Mouse (Mus musculus) kidney, postnatal 0 days (tissue): ENCODE measurements around the gene Ggps1. TPM values are rescaled to one million over a fixed set of nuclear protein-coding genes. Genes with fewer than 3 reads are reported as not detected.
A peak's percentile ranks its signal among the peaks of the same experiment; 100 is the strongest.

Experiments used
- ATAC-seq: fragments of 200-750 bp; cut with Nextera tagmentation; replicated peaks from 2 replicates; pipeline ENCODE4 v1.8.0; 2017; ENCODE audit warnings: low read depth, moderate number of reproducible peaks, moderate TSS enrichment, moderate library complexity; ENCODE audit not compliant: low FRiP score
- DNase-seq: peaks from one replicate; pipeline ENCODE4 v3.0.0-alpha.2; 2016; ENCODE audit warnings: low spot score
- H3K27ac ChIP-seq: fragments of 300-500 bp; sonication (generic); 2 replicates; pipeline ENCODE4 v1.5.1; 2014; ENCODE audit warnings: mild to moderate bottlenecking
- H3K27me3 ChIP-seq: fragments of 300-500 bp; sonication (generic); 2 replicates; pipeline ENCODE4 v1.6.1; 2014; ENCODE audit warnings: low read length, mixed read lengths; ENCODE audit not compliant: insufficient read depth
- H3K36me3 ChIP-seq: fragments of 300-500 bp; sonication (generic); 2 replicates; pipeline ENCODE4 v1.6.1; 2014; ENCODE audit warnings: low read length, mixed read lengths; ENCODE audit not compliant: insufficient read depth
- H3K4me1 ChIP-seq: fragments of 300-500 bp; sonication (generic); replicated peaks from 2 replicates; pipeline ENCODE4 v1.6.1; 2014; ENCODE audit warnings: antibody characterized with exemption, low read length, mixed read lengths; ENCODE audit not compliant: insufficient read depth
- H3K4me2 ChIP-seq: fragments of 300-500 bp; sonication (generic); 2 replicates; pipeline ENCODE4 v1.6.1; 2014; ENCODE audit warnings: mild to moderate bottlenecking, low read length, moderate library complexity, mixed read lengths
- H3K4me3 ChIP-seq: fragments of 300-500 bp; sonication (generic); replicated peaks from 2 replicates; pipeline ENCODE4 v1.5.1; 2014; ENCODE audit warnings: low read depth, low read length
- H3K9ac ChIP-seq: fragments of 300-500 bp; sonication (generic); 2 replicates; pipeline ENCODE4 v1.6.1; 2014; ENCODE audit warnings: low read depth, low read length
- H3K9me3 ChIP-seq: fragments of 300-500 bp; sonication (generic); replicated peaks from 2 replicates; pipeline ENCODE4 v1.6.1; 2016; ENCODE audit warnings: low read length, inconsistent platforms, mixed read lengths
- CTCF ChIP-seq: IDR thresholded peaks from 2 replicates; pipeline ENCODE4 v1.5.1; 2016; ENCODE audit warnings: antibody characterized with exemption, low read depth, mild to moderate bottlenecking, moderate library complexity
- WGBS: fragments of 180-500 bp; shearing (Covaris S2); extraction: QIAGEN DNeasy Blood & Tissue Kit; methylation state at CpG from one replicate; pipeline ENCODE4 v1.1.7; 2014; 5-methylcytosine and 5-hydroxymethylcytosine counted together
- polyA plus RNA-seq: library from polyadenylated mRNA; unstranded; fragments of >200 nt; fragmentation: Nextera tagmentation; extraction: Ambion mirVana; gene quantifications from 2 replicates; pipeline ENCODE4 v1.2.1, GENCODE M21; 2015

Gene Ggps1
- polyA plus RNA-seq: 48.0 TPM in 2 replicates

DNA sequence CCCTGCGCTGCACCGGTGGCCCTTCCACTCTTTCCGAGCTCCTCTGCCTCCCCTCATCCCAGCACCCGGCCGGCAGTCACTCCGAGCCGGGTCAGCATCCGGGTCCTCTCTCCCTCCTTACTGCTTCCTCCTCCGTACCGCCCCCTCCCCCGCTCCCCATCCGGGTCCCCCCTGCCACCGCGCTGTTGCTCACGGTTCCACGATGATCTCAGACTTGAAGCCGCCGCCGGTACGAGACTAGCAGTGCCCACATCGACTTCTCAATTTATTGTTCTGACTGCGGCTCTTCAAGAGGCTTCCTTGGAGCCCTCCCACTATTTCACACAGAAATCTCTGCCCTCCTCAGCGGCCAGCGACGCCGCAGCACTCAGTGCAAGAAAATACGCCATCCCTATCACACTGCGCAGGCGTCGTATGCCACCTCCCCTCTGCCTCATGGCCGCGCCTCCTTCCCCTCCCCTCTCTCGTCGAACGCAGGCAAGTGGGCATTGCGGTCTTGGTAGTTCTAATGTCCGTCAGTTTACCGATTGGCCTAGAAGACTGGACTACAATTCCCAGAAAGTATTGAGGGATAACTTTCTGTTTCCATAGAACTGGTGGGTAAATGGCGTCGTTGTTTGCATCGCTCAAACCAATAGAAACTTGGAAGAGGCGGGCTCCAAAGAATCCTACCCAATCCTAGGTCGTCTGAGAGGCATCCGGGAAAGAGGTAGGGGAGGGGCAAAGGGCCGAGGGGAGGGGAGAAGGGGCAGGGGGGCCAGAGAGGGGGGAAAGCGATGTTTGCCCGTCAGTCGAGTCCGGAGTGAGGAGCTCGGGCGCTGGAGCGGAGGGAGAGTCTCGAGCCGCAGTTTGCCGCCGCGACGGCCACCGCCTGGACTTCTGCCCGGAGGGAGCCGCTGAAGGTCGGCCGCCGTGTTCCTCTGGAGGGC lies at the start of gene Ggps1, which contains the start of gene Arid4b:
Gene Ggps1, minus strand, starts transcription at position 476 of the 929 bp plus-strand sequence.
Gene Arid4b, plus strand, starts transcription at position 220 of the 929 bp plus-strand sequence.
- TF ChIP-seq CTCF: no peak
- DNase-seq (peak; percentile 100), ATAC-seq (peak; percentile 98)
- H3K36me3 ChIP-seq: no peaks in the 10 kb centered on the region
- no peaks in the 10 kb centered on the region for H3K27me3 ChIP-seq
- peaks cover 5% of the 10 kb centered on the region; the same call in 1 of the 2 replicates for H3K4me1 ChIP-seq
- WGBS: 0% methylated on average over 64 of the region's 64 CpGs
- peak within 1 kb of the TSS; percentile 99 for H3K4me3 ChIP-seq
- peak within 1 kb of the TSS; percentile 77 for H3K4me2 ChIP-seq
- peak within 1 kb of the TSS; percentile 98 for H3K9ac ChIP-seq
- H3K9me3 ChIP-seq: no peaks in the 10 kb centered on the region
- H3K27ac ChIP-seq: peak within 1 kb of the TSS; percentile 98

DNA sequence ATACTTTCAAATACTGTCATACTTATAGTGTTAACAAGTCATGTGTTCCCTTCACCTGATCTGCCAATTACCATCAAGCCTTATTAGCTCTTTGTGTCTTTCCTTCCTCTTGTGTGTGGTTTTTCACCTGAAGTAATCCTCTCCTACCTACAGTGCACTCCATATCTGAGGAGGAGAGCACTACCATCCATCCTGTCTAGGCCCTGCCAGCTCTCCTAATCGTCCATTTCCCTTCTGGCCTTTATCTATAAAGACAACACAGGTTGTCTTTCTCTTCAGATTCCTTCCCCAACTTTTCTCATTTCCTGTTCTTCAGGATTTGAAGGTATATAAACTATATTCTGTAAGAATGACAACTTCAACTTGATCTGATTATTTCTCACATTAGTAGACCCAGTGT lies 47.9 kb upstream of the Ggps1 start:
- Histone ChIP-seq H3K4me2 (no peak overlapping the region), H3K27ac (no peak overlapping the region), H3K27me3 (no peaks in the 10 kb centered on the region), H3K36me3 (no peaks in the 10 kb centered on the region), H3K9me3 (no peaks in the 10 kb centered on the region), H3K4me1 (no peaks in the 10 kb centered on the region; the same call in 1 of the 2 replicates), H3K4me3 (no peak overlapping the region), H3K9ac (no peak overlapping the region)
- DNase-seq: no peak
- ATAC-seq: no peak
- WGBS: 38% methylated on average over 1 of the region's 1 CpGs
- TF ChIP-seq CTCF: no peak

DNA sequence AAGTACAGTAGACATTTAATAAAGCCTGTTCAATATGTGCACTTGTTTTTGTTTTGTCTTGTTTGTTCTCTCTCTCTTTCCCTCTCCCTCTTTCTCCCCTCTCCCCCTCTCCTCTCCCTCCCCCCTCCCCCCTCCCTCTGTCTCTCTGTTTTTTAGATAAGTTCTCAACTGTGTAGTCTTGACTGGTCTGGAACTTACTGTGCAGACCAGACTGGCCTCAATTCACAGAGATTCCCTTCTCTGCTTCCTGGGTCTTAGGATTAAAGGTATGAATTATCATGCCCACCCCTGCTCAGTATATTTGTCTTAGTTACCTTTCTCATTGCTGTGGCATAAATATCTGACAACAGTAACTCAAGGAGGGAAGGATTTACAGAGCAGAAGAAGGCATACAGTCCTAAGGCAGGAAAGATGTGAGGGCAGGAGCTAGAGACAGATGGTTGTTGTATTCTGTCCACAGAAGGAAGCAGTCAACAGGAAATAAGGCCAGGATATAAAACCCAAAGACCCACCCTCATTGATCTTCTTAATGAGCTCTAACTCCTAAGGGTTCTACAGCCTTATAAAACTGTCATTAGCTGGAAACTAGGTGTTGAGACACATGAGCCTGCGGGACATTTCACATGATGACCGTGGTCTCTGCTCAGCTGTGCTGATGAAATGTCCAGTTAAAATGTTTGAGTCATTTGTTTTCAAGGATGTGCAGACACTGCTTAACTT lies 47.0 kb upstream of the Ggps1 start:
- no peaks in the 10 kb centered on the region for H3K36me3 ChIP-seq
- no peak overlapping the region for H3K4me2 ChIP-seq
- H3K9ac ChIP-seq: no peak overlapping the region
- ATAC-seq: peak; percentile 84
- no peaks in the 10 kb centered on the region for H3K9me3 ChIP-seq
- DNase-seq: peak; percentile 83
- H3K4me3 ChIP-seq: no peak overlapping the region
- WGBS: 21% methylated on average over 2 of the region's 2 CpGs
- no peak for TF ChIP-seq CTCF
- no peaks in the 10 kb centered on the region for H3K27me3 ChIP-seq
- no peak overlapping the region for H3K27ac ChIP-seq
- no peaks in the 10 kb centered on the region; the same call in 1 of the 2 replicates for H3K4me1 ChIP-seq

DNA sequence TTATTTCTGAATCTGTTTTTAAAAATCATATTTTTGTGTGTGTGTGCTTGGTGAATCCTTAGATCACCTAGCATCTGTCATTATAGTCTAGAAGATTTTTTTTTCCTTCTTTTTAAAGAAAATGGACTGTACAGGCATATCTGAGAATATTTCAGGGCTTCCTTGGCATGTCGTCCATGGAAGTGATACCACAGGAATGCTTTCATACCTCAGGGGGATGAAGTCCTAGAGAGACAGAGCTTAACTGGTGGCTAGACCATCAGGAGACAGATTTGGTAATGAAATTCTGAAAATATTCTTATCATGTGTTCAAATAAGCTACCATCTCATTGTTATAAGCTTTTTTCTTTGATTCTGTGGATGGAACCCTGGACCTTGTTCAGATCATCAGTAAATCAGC lies 39.7 kb upstream of the Ggps1 start:
- WGBS: 42% methylated on average over 1 of the region's 1 CpGs
- no peak overlapping the region for H3K4me2 ChIP-seq
- DNase-seq: no peak
- no peak overlapping the region for H3K27ac ChIP-seq
- no peaks in the 10 kb centered on the region for H3K27me3 ChIP-seq
- H3K4me1 ChIP-seq: no peaks in the 10 kb centered on the region
- H3K9me3 ChIP-seq: no peaks in the 10 kb centered on the region
- H3K9ac ChIP-seq: no peak overlapping the region
- no peak for ATAC-seq
- no peaks in the 10 kb centered on the region for H3K36me3 ChIP-seq
- H3K4me3 ChIP-seq: no peak overlapping the region
- TF ChIP-seq CTCF: no peak

GRCm38 (mm10) chr13:14088669-14089068 lies 25.4 kb upstream of the Ggps1 start:
- no peaks in the 10 kb centered on the region for H3K4me1 ChIP-seq
- H3K9ac ChIP-seq: no peak overlapping the region
- no peak for TF ChIP-seq CTCF
- no peak overlapping the region for H3K4me2 ChIP-seq
- DNase-seq: no peak
- no peaks in the 10 kb centered on the region for H3K36me3 ChIP-seq
- WGBS: 81% methylated on average over 1 of the region's 1 CpGs
- no peak overlapping the region for H3K27ac ChIP-seq
- no peaks in the 10 kb centered on the region for H3K27me3 ChIP-seq
- H3K9me3 ChIP-seq: no peaks in the 10 kb centered on the region
- H3K4me3 ChIP-seq: no peak overlapping the region
- no peak for ATAC-seq

GRCm38 (mm10) chr13:14075326-14075725 lies 12.0 kb upstream of the Ggps1 start:
- WGBS: 80% methylated on average over 1 of the region's 1 CpGs
- ATAC-seq: no peak
- Histone ChIP-seq H3K9ac (no peak overlapping the region), H3K36me3 (no peaks in the 10 kb centered on the region), H3K4me3 (no peak overlapping the region), H3K27me3 (no peaks in the 10 kb centered on the region), H3K27ac (no peak overlapping the region), H3K9me3 (no peaks in the 10 kb centered on the region), H3K4me1 (no peaks in the 10 kb centered on the region), H3K4me2 (no peak overlapping the region)
- TF ChIP-seq CTCF: no peak
- DNase-seq: no peak
